Mouse (Mus musculus): ENCODE measurements around the gene Defb30. TPM values are rescaled to one million over a fixed set of nuclear protein-coding genes. Genes with fewer than 3 reads are reported as not detected.

The Defb30 gene
- polyA plus RNA-seq, 1 experiment, result not detected

DNA sequence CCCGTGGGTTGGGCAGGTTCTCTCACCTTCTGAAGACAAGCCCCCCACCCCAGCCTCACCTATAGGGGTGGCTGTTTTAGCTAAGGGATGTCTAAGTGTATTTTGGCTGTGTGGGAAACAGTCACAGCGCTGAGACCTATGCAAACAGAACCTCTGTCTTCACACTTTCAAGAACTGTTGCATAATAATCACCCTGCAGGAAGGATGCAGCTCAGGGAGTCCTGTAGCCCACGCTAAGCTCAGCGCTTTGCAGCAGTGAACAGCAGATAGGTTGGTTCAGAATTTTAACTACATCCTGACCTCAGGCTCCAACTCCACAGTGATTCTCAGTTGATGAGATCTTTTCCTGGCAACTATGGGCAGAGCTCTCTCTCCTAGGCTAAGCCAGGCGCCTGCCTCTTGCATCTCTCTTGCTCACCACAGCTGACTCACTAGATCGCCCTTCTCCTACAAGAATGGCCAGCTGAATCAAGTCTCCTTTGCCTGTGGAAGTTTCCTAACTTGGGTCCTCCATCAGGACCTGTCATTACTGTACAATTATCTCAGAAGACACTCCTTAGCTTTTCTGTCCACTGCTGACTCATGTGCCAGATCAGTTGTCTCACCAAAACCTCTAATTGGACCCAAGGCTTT, 29.1 kb downstream of the Defb30 start:
- WGBS, result 42% methylated on average over 6 of the region's 6 CpGs
- no peak for DNase-seq
- Histone ChIP-seq H3K4me1 (ENCODE audit: control insufficient read depth, insufficient read depth, low read length) (no peaks in the 10 kb centered on the region), H3K4me3 (replicated peaks; ENCODE audit: extremely low read depth, low read depth, low read length) (no peak overlapping the region)
- no peak for TF ChIP-seq POLR2A (IDR thresholded peaks at IDR 0.05; ENCODE audit: borderline replicate concordance, extremely low read depth, low read depth, low read length)
- no peak for TF ChIP-seq CTCF (IDR thresholded peaks at IDR 0.05; ENCODE audit: insufficient read depth, low read length)

DNA sequence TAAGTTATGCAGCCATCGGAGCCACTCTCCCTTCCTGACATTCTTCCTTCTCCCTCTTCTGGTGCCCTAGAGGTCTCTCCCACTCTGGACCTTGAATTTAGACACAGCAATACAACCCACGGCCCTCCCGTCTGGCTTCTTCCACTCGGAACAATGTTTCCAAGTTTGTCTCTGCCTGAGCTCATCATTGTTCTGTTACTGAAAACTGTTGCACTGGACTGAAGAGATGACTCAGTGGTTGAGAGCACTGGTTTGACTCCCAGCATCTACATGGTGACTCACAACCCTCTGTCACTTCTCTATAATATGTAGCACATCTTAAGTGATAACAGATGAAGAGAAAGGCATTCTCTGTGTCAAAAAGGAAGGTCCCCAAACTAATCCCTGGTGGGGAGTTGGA, 35.1 kb downstream of the Defb30 start:
- 65% methylated on average over 4 of the region's 4 CpGs for WGBS
- no peak for DNase-seq
- TF ChIP-seq POLR2A (IDR thresholded peaks at IDR 0.05; ENCODE audit: borderline replicate concordance, extremely low read depth, low read depth, low read length) (no peak), CTCF (IDR thresholded peaks at IDR 0.05; ENCODE audit: insufficient read depth, low read length) (no peak)
- no peak overlapping the region for H3K4me3 ChIP-seq (replicated peaks; ENCODE audit: extremely low read depth, low read depth, low read length)
- no peaks in the 10 kb centered on the region for H3K4me1 ChIP-seq (ENCODE audit: control insufficient read depth, insufficient read depth, low read length)

DNA sequence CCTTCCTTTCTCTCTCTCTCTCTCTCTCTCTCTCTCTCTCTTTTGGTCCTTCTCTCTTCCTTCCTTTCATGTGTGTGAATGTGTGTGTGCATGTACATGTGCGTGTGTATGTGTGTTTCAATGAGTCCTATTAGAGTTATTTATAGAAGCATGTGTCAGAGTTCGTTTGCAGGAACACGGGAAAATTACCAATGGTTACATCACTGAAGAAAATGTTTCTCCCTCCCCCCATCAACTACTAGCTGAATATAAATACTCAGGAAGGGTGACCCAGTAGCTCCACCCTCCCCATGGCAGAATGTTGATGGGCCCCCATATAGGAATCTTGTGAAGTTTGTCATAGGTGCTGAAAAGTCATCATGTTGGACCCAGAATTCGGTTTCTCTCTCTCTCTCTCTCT, 36.7 kb downstream of the Defb30 start:
- no peak for DNase-seq
- TF ChIP-seq CTCF (IDR thresholded peaks at IDR 0.05; ENCODE audit: insufficient read depth, low read length), result no peak
- no peak for TF ChIP-seq POLR2A (IDR thresholded peaks at IDR 0.05; ENCODE audit: borderline replicate concordance, extremely low read depth, low read depth, low read length)
- Histone ChIP-seq H3K4me1 (ENCODE audit: control insufficient read depth, insufficient read depth, low read length) (no peaks in the 10 kb centered on the region), H3K4me3 (replicated peaks; ENCODE audit: extremely low read depth, low read depth, low read length) (no peak overlapping the region)
- WGBS, result 53% methylated on average over 4 of the region's 4 CpGs

DNA sequence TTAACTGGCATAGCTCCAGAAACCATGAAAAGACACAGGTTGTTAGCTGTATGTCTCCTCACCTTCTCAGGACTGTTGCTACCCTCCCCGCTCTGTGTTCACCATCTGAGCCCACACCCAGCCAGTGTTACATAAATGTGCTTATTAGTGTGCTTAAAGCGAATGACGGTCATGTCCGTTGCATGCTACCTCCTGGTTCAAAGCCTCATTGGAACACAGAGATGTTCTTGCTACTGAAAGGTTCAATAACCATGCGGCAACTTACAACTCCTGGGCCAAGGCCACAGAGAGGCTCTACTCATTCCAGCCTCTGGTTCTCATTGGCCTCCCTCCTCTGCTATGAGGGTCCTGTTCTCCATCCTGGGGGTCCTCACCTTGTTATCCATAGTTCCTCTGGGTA, 38.3 kb downstream of the Defb30 start, which contains the start of gene Defb43:
Gene Defb43 (plus strand): TSS at position 301 of the 400 bp plus-strand sequence.
- WGBS, result 93% methylated on average over 5 of the region's 5 CpGs
- no peak within 1 kb of the TSS for H3K4me3 ChIP-seq (replicated peaks; ENCODE audit: extremely low read depth, low read depth, low read length)

DNA sequence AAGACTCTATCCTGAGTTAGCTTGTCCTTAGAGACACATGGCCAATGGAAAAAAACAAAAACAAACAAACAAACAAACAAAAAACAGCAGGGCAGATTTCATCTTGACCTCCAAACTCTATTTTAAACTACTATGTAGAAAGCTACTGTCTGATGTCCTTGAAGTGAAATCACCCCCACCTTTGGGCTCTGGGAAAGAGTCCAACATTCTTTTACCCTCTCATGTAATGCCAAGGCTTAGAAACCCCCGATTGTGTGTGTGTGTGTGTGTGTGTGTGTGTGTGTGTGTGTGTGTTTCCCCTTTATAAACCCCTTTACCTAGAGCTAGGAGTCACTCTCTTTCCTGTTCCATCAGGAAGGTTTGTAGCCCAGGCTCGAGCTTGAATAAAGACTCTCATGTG, 47.2 kb downstream of the Defb30 start:
- no peak for DNase-seq
- Histone ChIP-seq H3K4me3 (replicated peaks; ENCODE audit: extremely low read depth, low read depth, low read length) (no peak overlapping the region), H3K4me1 (ENCODE audit: control insufficient read depth, insufficient read depth, low read length) (no peaks in the 10 kb centered on the region)
- 22% methylated on average over 2 of the region's 2 CpGs for WGBS
- TF ChIP-seq CTCF (IDR thresholded peaks at IDR 0.05; ENCODE audit: insufficient read depth, low read length) (no peak), POLR2A (IDR thresholded peaks at IDR 0.05; ENCODE audit: borderline replicate concordance, extremely low read depth, low read depth, low read length) (no peak)

More for the DNA sequence above, 38.3 kb downstream of the Defb30 start, which contains the start of gene Defb43:
- TF ChIP-seq POLR2A (IDR thresholded peaks at IDR 0.05; ENCODE audit: borderline replicate concordance, extremely low read depth, low read depth, low read length) (no peak), CTCF (IDR thresholded peaks at IDR 0.05; ENCODE audit: insufficient read depth, low read length) (no peak)
- no peak for DNase-seq
- H3K4me1 ChIP-seq (ENCODE audit: control insufficient read depth, insufficient read depth, low read length), result no peaks in the 10 kb centered on the region

DNA sequence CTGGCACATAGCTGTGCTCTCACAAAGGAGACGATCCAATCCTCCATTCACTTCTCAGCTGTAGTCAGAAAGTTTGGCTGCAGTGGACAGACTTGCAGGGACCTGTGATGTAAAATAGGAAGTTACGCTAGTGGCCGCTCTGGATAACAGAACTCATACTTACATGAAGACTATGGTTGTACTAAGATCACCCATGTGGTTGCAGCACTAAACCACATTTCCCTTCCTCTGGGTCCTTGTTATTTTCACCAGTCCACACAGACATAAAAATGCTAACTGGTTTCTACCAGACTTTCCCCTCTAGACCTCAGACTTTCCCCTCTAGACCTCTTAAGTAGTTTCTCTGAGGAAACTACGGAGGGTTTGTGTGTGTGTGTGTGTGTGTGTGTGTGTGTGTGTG, 50.8 kb downstream of the Defb30 start:
- no peak for TF ChIP-seq CTCF (IDR thresholded peaks at IDR 0.05; ENCODE audit: insufficient read depth, low read length)
- no peak for TF ChIP-seq POLR2A (IDR thresholded peaks at IDR 0.05; ENCODE audit: borderline replicate concordance, extremely low read depth, low read depth, low read length)
- DNase-seq, result no peak
- 82% methylated on average over 4 of the region's 4 CpGs for WGBS
- no peaks in the 10 kb centered on the region for H3K4me1 ChIP-seq (ENCODE audit: control insufficient read depth, insufficient read depth, low read length)
- H3K4me3 ChIP-seq (replicated peaks; ENCODE audit: extremely low read depth, low read depth, low read length), result no peak overlapping the region

DNA sequence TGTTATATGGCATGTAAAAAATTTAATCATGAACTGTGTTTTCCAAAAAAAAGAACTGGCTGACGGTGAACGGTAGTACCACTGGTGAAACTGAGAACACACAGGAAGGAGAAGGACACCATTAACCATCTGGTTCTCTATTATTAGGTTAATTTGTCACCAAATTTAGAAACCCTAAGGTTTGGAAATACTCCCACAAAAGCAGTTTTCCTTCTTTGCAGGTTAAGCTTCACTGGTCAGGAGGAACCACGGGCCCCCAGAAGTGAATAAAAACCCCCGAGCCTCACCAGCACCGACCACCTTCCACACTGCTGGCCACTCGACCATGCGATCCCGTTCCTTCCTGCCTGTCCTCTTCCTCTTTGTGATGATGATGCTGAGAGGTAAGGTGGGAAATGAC, 52.0 kb downstream of the Defb30 start, which contains the start of gene Defb47:
Gene Defb47 (plus strand): TSS at position 301 of the 400 bp plus-strand sequence.
- no peaks in the 10 kb centered on the region for H3K4me1 ChIP-seq (ENCODE audit: control insufficient read depth, insufficient read depth, low read length)
- no peak for DNase-seq
- TF ChIP-seq CTCF (IDR thresholded peaks at IDR 0.05; ENCODE audit: insufficient read depth, low read length), result no peak
- no peak for TF ChIP-seq POLR2A (IDR thresholded peaks at IDR 0.05; ENCODE audit: borderline replicate concordance, extremely low read depth, low read depth, low read length)
- 71% methylated on average over 8 of the region's 8 CpGs for WGBS
- H3K4me3 ChIP-seq (replicated peaks; ENCODE audit: extremely low read depth, low read depth, low read length), result no peak within 1 kb of the TSS

DNA sequence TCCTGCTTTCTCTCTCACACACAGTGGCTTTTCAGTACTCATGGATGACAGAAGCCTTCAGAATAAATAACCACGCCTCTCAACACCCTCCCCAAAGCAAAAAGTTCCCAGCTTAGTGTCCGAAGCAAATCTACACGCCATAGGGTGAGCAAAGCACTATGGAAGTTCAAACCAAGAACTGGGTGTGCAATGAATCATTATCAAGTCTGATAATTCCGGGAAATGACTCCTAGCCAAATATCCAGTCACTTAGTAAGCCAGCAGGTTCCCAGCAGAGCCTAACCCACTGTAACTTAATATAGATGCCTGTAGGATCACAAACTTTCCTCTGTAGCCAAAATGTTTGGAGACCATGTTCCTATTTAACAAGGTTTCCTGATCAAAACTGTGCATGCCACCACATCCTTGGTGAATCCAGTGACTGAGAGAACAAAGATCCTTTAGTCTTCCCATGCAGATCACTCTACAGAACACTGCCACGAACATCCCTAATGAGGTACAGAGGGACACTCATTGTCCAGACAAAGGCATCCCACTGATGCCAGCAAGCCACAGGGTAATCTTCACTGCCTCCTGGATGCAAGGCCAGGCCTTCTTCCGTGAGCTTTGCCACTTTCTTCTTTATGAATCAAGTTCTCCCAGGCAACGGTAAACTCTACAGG, 57.8 kb downstream of the Defb30 start:
- Histone ChIP-seq H3K4me1 (ENCODE audit: control insufficient read depth, insufficient read depth, low read length) (no peaks in the 10 kb centered on the region), H3K4me3 (replicated peaks; ENCODE audit: extremely low read depth, low read depth, low read length) (no peak overlapping the region)
- TF ChIP-seq POLR2A (IDR thresholded peaks at IDR 0.05; ENCODE audit: borderline replicate concordance, extremely low read depth, low read depth, low read length) (no peak), CTCF (IDR thresholded peaks at IDR 0.05; ENCODE audit: insufficient read depth, low read length) (no peak)
- WGBS, result 80% methylated on average over 7 of the region's 7 CpGs
- DNase-seq, result no peak

DNA sequence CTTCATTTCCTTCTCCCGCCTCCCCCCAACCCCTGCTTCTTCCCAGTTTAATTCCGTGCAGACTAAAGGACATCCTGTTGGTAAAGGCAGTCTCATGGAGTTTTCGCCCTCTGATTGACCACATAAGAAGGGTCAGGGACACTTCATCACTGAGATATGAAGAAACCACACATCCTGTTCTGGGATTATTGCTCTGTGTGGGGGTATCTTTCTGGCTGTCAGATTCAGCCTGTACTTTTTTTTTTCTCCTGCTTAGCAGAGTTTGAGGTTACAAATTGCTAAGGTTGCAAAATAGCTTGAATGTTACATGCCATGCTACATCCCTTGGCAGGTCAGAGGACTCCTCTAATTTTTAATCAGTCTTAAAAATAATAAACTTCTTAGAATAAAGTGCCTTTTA, 58.5 kb downstream of the Defb30 start:
- H3K4me3 ChIP-seq (replicated peaks; ENCODE audit: extremely low read depth, low read depth, low read length), result no peak overlapping the region
- no peaks in the 10 kb centered on the region for H3K4me1 ChIP-seq (ENCODE audit: control insufficient read depth, insufficient read depth, low read length)
- TF ChIP-seq POLR2A (IDR thresholded peaks at IDR 0.05; ENCODE audit: borderline replicate concordance, extremely low read depth, low read depth, low read length), result no peak
- no peak for TF ChIP-seq CTCF (IDR thresholded peaks at IDR 0.05; ENCODE audit: insufficient read depth, low read length)
- WGBS, result 50% methylated on average over 3 of the region's 3 CpGs
- no peak for DNase-seq

DNA sequence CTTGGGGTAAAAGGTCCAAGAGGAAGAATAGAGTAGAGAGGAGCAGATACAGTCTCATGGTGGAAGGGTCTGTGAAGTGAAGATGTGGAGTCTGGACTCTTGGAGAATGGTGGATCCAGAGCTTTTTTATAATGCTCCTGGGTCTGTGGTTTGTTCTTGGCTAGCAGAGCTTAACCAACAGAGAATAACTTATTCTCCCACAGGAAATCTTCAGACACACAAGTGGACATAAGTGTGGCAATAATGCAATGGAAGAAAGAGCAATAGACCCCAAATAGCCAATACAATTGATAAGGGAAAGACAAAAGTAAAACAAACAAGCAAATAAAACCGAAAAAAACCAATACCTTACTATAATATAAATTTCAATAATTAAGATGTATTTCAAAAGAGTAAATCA, 65.3 kb downstream of the Defb30 start, which contains the start of gene Defb48:
Gene Defb48 (minus strand): TSS at position 101 of the 400 bp plus-strand sequence.
- WGBS, result 54% methylated on average over 1 of the region's 1 CpGs
- Histone ChIP-seq H3K4me1 (ENCODE audit: control insufficient read depth, insufficient read depth, low read length) (no peaks in the 10 kb centered on the region), H3K4me3 (replicated peaks; ENCODE audit: extremely low read depth, low read depth, low read length) (no peak within 1 kb of the TSS)
- DNase-seq, result no peak
- TF ChIP-seq CTCF (IDR thresholded peaks at IDR 0.05; ENCODE audit: insufficient read depth, low read length) (no peak), POLR2A (IDR thresholded peaks at IDR 0.05; ENCODE audit: borderline replicate concordance, extremely low read depth, low read depth, low read length) (no peak)

Other genes with a start within 250 kb of the Defb30 start
- 6.4 and 9.5 TPM in 2 replicates for gene Wdfy2, start 212.3 kb downstream of the Defb30 start, polyA plus RNA-seq (2012; rRNA removed)
- gene Defb48, start 65.5 kb downstream of the Defb30 start, polyA plus RNA-seq (2012; rRNA removed), result not detected in 2 replicates
- gene Defb47, start 51.9 kb downstream of the Defb30 start, polyA plus RNA-seq (2012; rRNA removed), result not detected in 2 replicates
- gene Defb43, start 38.2 kb downstream of the Defb30 start, polyA plus RNA-seq (2012; rRNA removed), result not detected in 2 replicates
- gene Defb42, start 3.0 kb downstream of the Defb30 start, polyA plus RNA-seq (2012; rRNA removed), result 0.76 TPM in 1 of 2 replicates, not detected in the other

Data from lung, adult 2 months (tissue).